Mouse (Mus musculus) CH12.LX (cell line): ENCODE measurements around the gene Uts2r. TPM values are rescaled to one million over a fixed set of nuclear protein-coding genes. Genes with fewer than 3 reads are reported as not detected.

Experiments used
- DNase-seq: peaks from one replicate; pipeline ENCODE4 v3.0.0-alpha.2; 2013; ENCODE audit errors: extremely low read depth
- H3K27ac ChIP-seq: 2 replicates; pipeline ENCODE4 v1.5.1; 2012; ENCODE audit warnings: low read depth, mild to moderate bottlenecking, control low read depth, moderate library complexity; ENCODE audit not compliant: insufficient read depth
- H3K27me3 ChIP-seq: replicated peaks from 2 replicates; pipeline ENCODE3; 2012; ENCODE audit warnings: inconsistent platforms
- H3K36me3 ChIP-seq, 2 experiments: replicated peaks in 1 of 2; 2 replicates each; pipeline versions ENCODE3 to v1.6.1; 2012; ENCODE audit warnings: inconsistent platforms in 1 of 2, low read length in 1 of 2, mild to moderate bottlenecking in 1 of 2, mixed read lengths in 1 of 2, moderate library complexity in 1 of 2; ENCODE audit not compliant: control insufficient read depth in 1 of 2, insufficient read depth in 1 of 2
- H3K4me1 ChIP-seq, 2 experiments: 2 replicates each; pipeline ENCODE4 v1.6.1; 2012; ENCODE audit warnings: inconsistent platforms in 1 of 2, moderate library complexity in 1 of 2; ENCODE audit not compliant: insufficient read depth in 2 of 2, control insufficient read depth in 1 of 2
- H3K4me2 ChIP-seq: 2 replicates; pipeline ENCODE4 v1.6.1; 2012; ENCODE audit warnings: low read depth, mild to moderate bottlenecking, control low read depth; ENCODE audit not compliant: poor library complexity, insufficient read depth, severe bottlenecking
- H3K4me3 ChIP-seq, 3 experiments: fragments of 150-350 bp in 1 of 3; sonication (generic) in 1 of 3; replicated peaks in 1 of 3; 2 replicates each; pipeline versions ENCODE3 to v1.5.1; 2011 to 2012; ENCODE audit warnings: low read depth in 2 of 3, low read length in 2 of 3, mild to moderate bottlenecking in 2 of 3, moderate library complexity in 2 of 3, control low read depth in 1 of 3, improper control_type of control experiment in 1 of 3, inconsistent platforms in 1 of 3, mixed read lengths in 1 of 3; ENCODE audit not compliant: poor library complexity in 1 of 3
- H3K79me2 ChIP-seq: replicated peaks from 2 replicates; pipeline ENCODE4 v1.6.1; 2012; ENCODE audit warnings: mild to moderate bottlenecking, moderate library complexity; ENCODE audit not compliant: control insufficient read depth, poor library complexity, insufficient read depth, severe bottlenecking; ENCODE audit errors: extremely low read depth
- H3K9ac ChIP-seq: 2 replicates; pipeline ENCODE4 v1.6.1; 2012; ENCODE audit warnings: low read depth, mild to moderate bottlenecking, control low read depth, moderate library complexity; ENCODE audit not compliant: insufficient read depth
- H3K9me3 ChIP-seq: replicated peaks from 2 replicates; pipeline ENCODE3; 2012; ENCODE audit warnings: low read length, inconsistent platforms, mixed read lengths
- CTCF ChIP-seq, 2 experiments: IDR thresholded peaks in 1 of 2; conservative IDR thresholded peaks in 1 of 2; 2 replicates each; pipeline ENCODE4 v1.5.1; 2011 to 2012; ENCODE audit warnings: low read depth in 2 of 2, low read length in 2 of 2, improper control_type of control experiment in 1 of 2, inconsistent platforms in 1 of 2, mild to moderate bottlenecking in 1 of 2, moderate library complexity in 1 of 2
- E2F4 ChIP-seq: IDR thresholded peaks from 2 replicates; pipeline ENCODE4 v1.6.1; 2011; ENCODE audit warnings: low read depth, low read length, improper control_type of control experiment; ENCODE audit not compliant: insufficient replicate concordance
- ELF1 ChIP-seq: IDR thresholded peaks from 2 replicates; pipeline ENCODE4 v1.6.1; 2014; ENCODE audit warnings: low read depth, mild to moderate bottlenecking, inconsistent platforms, low read length, improper control_type of control experiment
- EP300 ChIP-seq: IDR thresholded peaks from 2 replicates; pipeline ENCODE4 v1.6.1; 2011; ENCODE audit warnings: low read length, improper control_type of control experiment
- ETS1 ChIP-seq: conservative IDR thresholded peaks from 2 replicates; pipeline ENCODE4 v1.6.1; 2012; ENCODE audit warnings: low read depth, mild to moderate bottlenecking, inconsistent platforms, low read length, improper control_type of control experiment, moderate library complexity
- GABPA ChIP-seq: IDR thresholded peaks from 2 replicates; pipeline ENCODE4 v1.6.1; 2012; ENCODE audit warnings: low read depth, low read length, improper control_type of control experiment, inconsistent platforms; ENCODE audit not compliant: insufficient replicate concordance
- HCFC1 ChIP-seq: IDR thresholded peaks from 2 replicates; pipeline ENCODE4 v1.6.1; 2012; ENCODE audit warnings: low read depth, mild to moderate bottlenecking, inconsistent platforms, low read length, improper control_type of control experiment
- JUN ChIP-seq: IDR thresholded peaks from 2 replicates; pipeline ENCODE4 v1.6.1; 2011; ENCODE audit warnings: low read depth, mild to moderate bottlenecking, low read length, improper control_type of control experiment, moderate library complexity; ENCODE audit not compliant: insufficient read depth
- MAX ChIP-seq: IDR thresholded peaks from 2 replicates; pipeline ENCODE4 v1.6.1; 2011; ENCODE audit warnings: low read length, improper control_type of control experiment
- MAZ ChIP-seq: IDR thresholded peaks from 2 replicates; pipeline ENCODE4 v1.6.1; 2012; ENCODE audit warnings: low read depth, mild to moderate bottlenecking, inconsistent platforms, low read length, improper control_type of control experiment, moderate library complexity
- MEF2A ChIP-seq: IDR thresholded peaks from 2 replicates; pipeline ENCODE4 v1.6.1; 2014; ENCODE audit warnings: low read depth, mild to moderate bottlenecking, inconsistent platforms, low read length, improper control_type of control experiment, borderline replicate concordance
- MYC ChIP-seq: IDR thresholded peaks from 2 replicates; pipeline ENCODE4 v1.6.1; 2011; ENCODE audit warnings: low read depth, mild to moderate bottlenecking, improper control_type of control experiment, low read length
- PAX5 ChIP-seq: IDR thresholded peaks from 2 replicates; pipeline ENCODE4 v1.6.1; 2012; ENCODE audit warnings: low read length, inconsistent platforms, mixed read lengths
- POLR2AphosphoS2 ChIP-seq: IDR thresholded peaks from 2 replicates; pipeline ENCODE4 v1.6.1; 2011; ENCODE audit warnings: low read depth, low read length, improper control_type of control experiment
- RAD21 ChIP-seq: IDR thresholded peaks from 2 replicates; pipeline ENCODE4 v1.6.1; 2011; ENCODE audit warnings: low read depth, mild to moderate bottlenecking, low read length, improper control_type of control experiment, moderate library complexity
- RCOR1 ChIP-seq: conservative IDR thresholded peaks from 2 replicates; pipeline ENCODE4 v1.6.1; 2012; ENCODE audit warnings: low read depth, mild to moderate bottlenecking, inconsistent platforms, low read length, improper control_type of control experiment
- SIN3A ChIP-seq: IDR thresholded peaks from 2 replicates; pipeline ENCODE4 v1.6.1; 2012; ENCODE audit warnings: low read length, improper control_type of control experiment, inconsistent platforms
- SMC3 ChIP-seq: IDR thresholded peaks from 2 replicates; pipeline ENCODE4 v1.6.1; 2011; ENCODE audit warnings: low read depth, low read length, improper control_type of control experiment
- TBP ChIP-seq: conservative IDR thresholded peaks from 2 replicates; pipeline ENCODE4 v1.6.1; 2011; ENCODE audit warnings: low read depth, low read length, improper control_type of control experiment
- TCF12 ChIP-seq: IDR thresholded peaks from 2 replicates; pipeline ENCODE4 v1.6.1; 2014; ENCODE audit warnings: low read depth, mild to moderate bottlenecking, inconsistent platforms, low read length, improper control_type of control experiment
- UBTF ChIP-seq: IDR thresholded peaks from 2 replicates; pipeline ENCODE4 v1.6.1; 2012; ENCODE audit warnings: low read depth, mild to moderate bottlenecking, inconsistent platforms, low read length, improper control_type of control experiment, moderate library complexity
- dilution Hi-C: fragments of 300-500 bp; cut with MboI; formaldehyde crosslinking; loops from 2 replicates; pipeline ENCODE4 v1.14.3; 2020; ENCODE audit warnings: low sequenced_read_pairs; ENCODE audit not compliant: extremely low pct_unique_long_range_greater_than_20kb, extremely low pct_ligation_motif_present
- in situ Hi-C: fragments of 300-500 bp; cut with MboI; formaldehyde crosslinking; loops from 3 replicates; pipeline ENCODE4 v1.14.3; 2019; ENCODE audit warnings: low sequenced_read_pairs, low pct_ligation_motif_present, low pct_unique_long_range_greater_than_20kb, mixed read lengths
- polyA plus RNA-seq: library from polyadenylated mRNA; unstranded; fragments of >175 nt; gene quantifications from 2 replicates; pipeline ENCODE4 v1.2.1, GENCODE M21; 2012; ENCODE audit warnings: low read depth; ENCODE audit not compliant: insufficient read length
- total RNA-seq, 2 experiments: library from RNA; depleted of rRNA; stranded (reverse); fragments of 300-350 nt in 1 of 2; fragments of >200 nt in 1 of 2; gene quantifications; 2 replicates each; pipeline ENCODE4 v1.2.3; 2012 to 2014

Gene Uts2r
- total and polyA plus RNA-seq, 3 experiments: not detected

GRCm38 (mm10) chr11:121111601-121112000, 48.5 kb upstream of the Uts2r start:
- H3K27me3 ChIP-seq: peaks cover 3% of the 10 kb centered on the region
- H3K4me2 ChIP-seq: no peak overlapping the region
- no peaks in the 10 kb centered on the region for H3K79me2 ChIP-seq
- TF ChIP-seq HCFC1 (no peak), UBTF (no peak), MAZ (no peak), RAD21 (no peak), SMC3 (no peak), MEF2A (no peak), JUN (no peak), GABPA (no peak), TCF12 (no peak), EP300 (no peak), TBP (no peak), MAX (no peak), CTCF (conservative IDR thresholded peaks at IDR 0.05 in 1 of 2, IDR thresholded peaks at IDR 0.05 in 1 of 2; ENCODE audit: low read depth in 2 of 2, low read length in 2 of 2) (no peak), ELF1 (no peak), POLR2AphosphoS2 (no peak), MYC (no peak), RCOR1 (no peak), SIN3A (no peak), PAX5 (no peak), E2F4 (no peak)
- no peak overlapping the region for H3K27ac ChIP-seq
- in situ Hi-C loops (no loop called here), dilution Hi-C loops (no loop called here)
- no peaks in the 10 kb centered on the region for H3K4me1 ChIP-seq
- no peaks in the 10 kb centered on the region for H3K9me3 ChIP-seq
- H3K4me3 ChIP-seq: no peak overlapping the region
- DNase-seq: no peak
- H3K9ac ChIP-seq: no peak overlapping the region
- no peaks in the 10 kb centered on the region for H3K36me3 ChIP-seq

- no peaks in the 10 kb centered on the region for H3K4me1 ChIP-seq
- no peaks in the 10 kb centered on the region for H3K79me2 ChIP-seq
- no peak overlapping the region for H3K4me3 ChIP-seq
- no peak for TF ChIP-seq SIN3A
- TF ChIP-seq ETS1: no peak
- TF ChIP-seq JUN: no peak
- no peak overlapping the region for H3K27ac ChIP-seq
- no peak for DNase-seq
- H3K9me3 ChIP-seq: no peaks in the 10 kb centered on the region
- no peak overlapping the region for H3K9ac ChIP-seq
- H3K27me3 ChIP-seq: peaks cover 3% of the 10 kb centered on the region
- in situ Hi-C loops: no loop called here
- H3K4me2 ChIP-seq: no peak overlapping the region
- no peaks in the 10 kb centered on the region for H3K36me3 ChIP-seq
- dilution Hi-C loops: no loop called here
These were observed 47.8 kb upstream of the Uts2r start for GRCm38 (mm10) chr11:121112091-121112775.
